Mouse (Mus musculus): ENCODE measurements around the gene Clrn2. TPM values are rescaled to one million over a fixed set of nuclear protein-coding genes. Genes with fewer than 3 reads are reported as not detected.

Gene Clrn2
- polyA plus RNA-seq, 1 experiment from 2014 or later = not detected

Other genes with a start within 250 kb of the Clrn2 start
- 132 and 136 TPM in 2 replicates for gene Qdpr, start 3.5 kb upstream of the Clrn2 start, polyA plus RNA-seq (2016; fragmentation: Nextera tagmentation; extraction: Ambion mirVana)
- 80.4 and 82.0 TPM in 2 replicates for gene Lap3, start 39.6 kb downstream of the Clrn2 start, polyA plus RNA-seq (2016; fragmentation: Nextera tagmentation; extraction: Ambion mirVana)
- 261 and 279 TPM in 2 replicates for gene Med28, start 66.5 kb downstream of the Clrn2 start, polyA plus RNA-seq (2016; fragmentation: Nextera tagmentation; extraction: Ambion mirVana)
- gene Fam184b, start 185.9 kb downstream of the Clrn2 start, polyA plus RNA-seq (2016; fragmentation: Nextera tagmentation; extraction: Ambion mirVana) = 0.78 and 1.1 TPM in 2 replicates
- gene Ncapg, start 216.2 kb downstream of the Clrn2 start, polyA plus RNA-seq (2016; fragmentation: Nextera tagmentation; extraction: Ambion mirVana) = 56.8 and 58.3 TPM in 2 replicates

All from embryonic facial prominence, embryonic 12.5 days (tissue).